ENCODE assay signal across 15 mouse cellular contexts in the genomic region with DNA sequence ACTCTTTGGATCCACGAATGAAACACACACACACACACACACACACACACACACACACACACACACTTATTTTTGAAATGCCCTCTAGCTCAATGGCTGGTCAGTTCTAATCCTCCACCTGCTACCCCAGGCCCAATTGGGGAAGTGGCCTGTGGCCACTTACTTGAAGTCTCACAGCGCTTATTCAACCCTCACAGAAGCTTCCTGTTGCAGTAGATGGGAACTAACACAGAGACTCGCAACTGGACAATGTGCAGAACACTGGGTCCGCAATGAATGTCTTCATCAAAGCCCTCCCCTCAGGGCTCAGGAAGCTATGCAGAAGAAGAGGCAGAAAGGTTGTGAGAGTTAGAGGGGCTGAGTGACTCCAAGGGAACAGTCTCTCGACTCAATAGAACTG.
"Had no signal": no experiment of that assay in that cellular context is flagged by ENCODE, and none has a peak within 500 bp of the region (broad histone marks: within the 10 kb centered on the region; RNA-seq: fewer than 3 reads in every experiment).

No protein-coding gene starts in this region.

- H3K27ac ChIP-seq: limb, embryonic 13.5 days; liver, embryonic 13.5 days; midbrain, embryonic 13.5 days; neural tube, embryonic 15.5 days had no signal

- DNase-seq: kidney, adult 2 months; kidney, postnatal 25 days; left cerebral cortex, postnatal 4 days; liver, embryonic 13.5 days; lung, embryonic 14.5 days; lung, postnatal 10 days; lung, postnatal 4 days; right cerebral cortex, adult 18-20 months; right cerebral cortex, postnatal 25 days; thymus, postnatal 4 days had no signal

- H3K4me2 ChIP-seq: limb, embryonic 13.5 days; liver, embryonic 13.5 days; lung, embryonic 14.5 days; midbrain, embryonic 13.5 days; neural tube, embryonic 15.5 days had no signal

- H3K4me3 ChIP-seq: limb, embryonic 13.5 days; liver, embryonic 13.5 days; midbrain, embryonic 13.5 days; myocyte; neural tube, embryonic 15.5 days had no signal

- H3K36me3 ChIP-seq: limb, embryonic 13.5 days; liver, embryonic 13.5 days; midbrain, embryonic 13.5 days; neural tube, embryonic 15.5 days had no signal

- ATAC-seq: intestine, embryonic 16.5 days; midbrain, embryonic 13.5 days had no signal

- H3K27me3 ChIP-seq: limb, embryonic 13.5 days; liver, embryonic 13.5 days; midbrain, embryonic 13.5 days; neural tube, embryonic 15.5 days had no signal

- H3K9ac ChIP-seq: limb, embryonic 13.5 days; liver, embryonic 13.5 days; lung, embryonic 14.5 days; midbrain, embryonic 13.5 days; neural tube, embryonic 15.5 days had no signal

- H3K9me3 ChIP-seq: limb, embryonic 13.5 days; liver, embryonic 13.5 days; midbrain, embryonic 13.5 days; neural tube, embryonic 15.5 days had no signal
